Mouse (Mus musculus) adrenal gland, adult 2 months (tissue): ENCODE results near the gene Olfr266. TPM values are rescaled to one million over a fixed set of nuclear protein-coding genes. Genes with fewer than 3 reads are reported as not detected.
A peak's percentile ranks its signal among the peaks of the same experiment; 100 is the strongest.

Experiments used
- DNase-seq: peaks from one replicate; pipeline ENCODE4 v3.0.0; 2021
- long read RNA-seq: library from polyadenylated mRNA; stranded (forward); transcript quantifications from one replicate; pipeline ENCODE4 v2.0.0, GENCODE M21; 2021
- polyA plus RNA-seq: library from polyadenylated mRNA; depleted of rRNA; stranded (reverse); fragments of >200 nt; gene quantifications from 2 replicates; pipeline ENCODE4 v1.2.3, GENCODE M21; 2012; rRNA removed
- total RNA-seq, 2 experiments: library from RNA; stranded (reverse); gene quantifications; 2 replicates each; pipeline ENCODE4 v1.2.3; 2021

The Olfr266 gene
- total RNA-seq (not detected), polyA plus RNA-seq (not detected in 2 replicates)
- long read RNA-seq: 0 reads

GRCm38 (mm10) chr3:106826187-106826586, at the start of gene Olfr266:
Olfr266 (minus strand) TSS chr3:106826287.
- no peak for DNase-seq

- no peak for DNase-seq
Measured at GRCm38 (mm10) chr3:106875626-106876025, 49.5 kb upstream of the Olfr266 start.

GRCm38 (mm10) chr3:106872893-106873292, 46.8 kb upstream of the Olfr266 start:
- DNase-seq: no peak

GRCm38 (mm10) chr3:106832107-106832506, 6.0 kb upstream of the Olfr266 start:
- DNase-seq: peak; percentile 6

GRCm38 (mm10) chr3:106817676-106818075, 8.4 kb downstream of the Olfr266 start:
- DNase-seq: no peak

- DNase-seq: no peak
Measured at GRCm38 (mm10) chr3:106808972-106809695, 17.0 kb downstream of the Olfr266 start.

GRCm38 (mm10) chr3:106798079-106798478, 28.0 kb downstream of the Olfr266 start:
- no peak for DNase-seq

GRCm38 (mm10) chr3:106789930-106790329, 36.2 kb downstream of the Olfr266 start, which contains the start of gene Cd53:
Cd53 (minus strand) TSS chr3:106790149.
- no peak for DNase-seq

- DNase-seq: no peak
Measured at GRCm38 (mm10) chr3:106788440-106788887, 37.6 kb downstream of the Olfr266 start.

GRCm38 (mm10) chr3:106787972-106788371, 38.1 kb downstream of the Olfr266 start:
- DNase-seq: no peak

GRCm38 (mm10) chr3:106785130-106785529, 41.0 kb downstream of the Olfr266 start:
- no peak for DNase-seq

GRCm38 (mm10) chr3:106771834-106772233, 54.3 kb downstream of the Olfr266 start:
- no peak for DNase-seq

Other genes starting within 250 kb of the Olfr266 start
- 10 to 100 TPM; 16.5 to 17.2 TPM for gene Lrif1, start 141.3 kb downstream of the Olfr266 start, total RNA-seq
- gene Lrif1, start 141.3 kb downstream of the Olfr266 start, polyA plus RNA-seq: 0.85 TPM in 2 replicates
- gene Cd53, start 36.1 kb downstream of the Olfr266 start, total RNA-seq: 10 to 100 TPM in 1 of 2 experiments, 1 to 10 TPM in 1; 8.6 to 13.3 TPM
- gene Cd53, start 36.1 kb downstream of the Olfr266 start, polyA plus RNA-seq: 0.57 and 0.59 TPM in 2 replicates
- gene Kcna3, start 209.9 kb upstream of the Olfr266 start, total RNA-seq: 1 to 10 TPM in 1 of 2 experiments, under 1 TPM in 1; 0.78 to 1.0 TPM
- 1.1 and 1.3 TPM in 2 replicates for gene Kcna3, start 209.9 kb upstream of the Olfr266 start, polyA plus RNA-seq